Mouse (Mus musculus) spleen, postnatal 14 days (tissue): ENCODE results near the gene Cel.
A peak's percentile ranks its signal among the peaks of the same experiment; 100 is the strongest.
"Not testable (repeated sequence)": the region's sequence is repeated elsewhere in the genome, so short reads cannot be mapped to it uniquely, and the experiment has no call there.

Source experiments
- DNase-seq, 2 experiments: peaks; one replicate each; pipeline ENCODE4 v3.0.0; 2021 to 2022; ENCODE audit warnings: low spot score in 2 of 2

Cel gene

DNA sequence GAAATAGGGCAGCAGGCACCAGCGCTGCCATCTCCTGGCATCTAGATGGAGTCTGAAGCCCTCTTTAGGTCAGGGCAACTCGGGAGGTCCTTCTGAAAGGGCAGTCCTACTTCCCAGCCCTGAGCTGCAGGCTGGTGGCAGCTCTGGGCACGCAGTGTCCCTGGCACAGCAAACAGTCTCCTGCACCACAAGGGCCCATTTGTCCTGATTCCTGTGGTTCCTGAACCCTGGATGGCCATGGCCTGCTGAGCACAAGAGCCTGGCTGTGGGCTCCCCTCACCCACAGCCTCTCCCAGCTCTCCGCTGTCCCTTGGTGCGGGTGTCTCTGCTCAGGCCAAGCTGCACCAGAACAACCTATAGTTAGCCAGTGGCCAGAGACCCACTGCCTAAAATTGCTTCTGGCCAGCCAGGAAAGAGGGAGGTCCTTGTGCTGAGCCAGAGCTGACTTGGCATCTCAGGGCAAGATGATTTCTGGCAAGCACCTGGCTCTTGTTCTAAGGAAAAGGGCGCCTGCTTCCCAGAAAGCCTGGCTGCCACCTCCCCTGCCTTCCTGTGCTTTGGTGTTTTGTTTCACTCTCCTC lies 41.5 kb downstream of the Cel start:
- no peak for DNase-seq

DNA sequence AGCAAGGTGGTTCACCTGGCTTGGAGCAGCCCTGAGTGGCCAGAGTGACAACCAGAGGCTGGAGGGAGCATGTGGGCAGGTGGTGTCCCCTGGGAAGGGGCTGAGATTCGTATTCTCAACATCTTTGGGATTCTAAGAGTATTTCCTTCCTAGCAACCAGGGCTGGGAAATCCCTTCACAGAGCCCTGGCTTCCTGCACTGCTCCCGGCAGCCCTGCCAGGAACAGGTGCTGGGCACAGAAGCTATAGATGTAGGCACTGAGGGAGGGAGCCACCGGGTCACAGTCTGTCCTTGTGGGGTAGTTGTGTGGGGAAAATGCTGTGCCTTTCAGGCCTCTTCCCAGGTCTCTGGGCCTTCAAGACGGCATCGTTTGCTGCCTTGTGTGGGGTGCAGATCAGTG lies 42.6 kb downstream of the Cel start:
- DNase-seq, result no peak

DNA sequence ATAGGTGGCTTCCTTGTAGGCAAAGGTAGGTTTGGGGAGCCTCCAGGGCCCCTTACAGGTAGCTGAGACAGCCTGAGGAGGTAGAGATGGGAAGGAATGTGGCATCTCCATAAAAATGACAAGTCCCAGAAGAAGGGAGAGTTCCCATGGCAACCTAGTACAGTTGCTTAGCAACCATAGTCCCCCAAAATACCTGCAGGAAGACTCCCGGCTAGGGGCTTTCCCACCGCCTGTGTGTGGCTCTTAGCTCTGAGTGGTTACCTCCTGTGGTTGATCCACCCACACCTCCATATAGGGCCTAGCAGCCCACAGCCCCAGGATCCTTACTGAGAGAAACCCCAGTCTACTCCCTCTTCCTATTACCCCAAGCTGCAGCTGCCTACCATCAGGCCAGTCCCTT lies 45.0 kb downstream of the Cel start:
- no peak for DNase-seq

DNA sequence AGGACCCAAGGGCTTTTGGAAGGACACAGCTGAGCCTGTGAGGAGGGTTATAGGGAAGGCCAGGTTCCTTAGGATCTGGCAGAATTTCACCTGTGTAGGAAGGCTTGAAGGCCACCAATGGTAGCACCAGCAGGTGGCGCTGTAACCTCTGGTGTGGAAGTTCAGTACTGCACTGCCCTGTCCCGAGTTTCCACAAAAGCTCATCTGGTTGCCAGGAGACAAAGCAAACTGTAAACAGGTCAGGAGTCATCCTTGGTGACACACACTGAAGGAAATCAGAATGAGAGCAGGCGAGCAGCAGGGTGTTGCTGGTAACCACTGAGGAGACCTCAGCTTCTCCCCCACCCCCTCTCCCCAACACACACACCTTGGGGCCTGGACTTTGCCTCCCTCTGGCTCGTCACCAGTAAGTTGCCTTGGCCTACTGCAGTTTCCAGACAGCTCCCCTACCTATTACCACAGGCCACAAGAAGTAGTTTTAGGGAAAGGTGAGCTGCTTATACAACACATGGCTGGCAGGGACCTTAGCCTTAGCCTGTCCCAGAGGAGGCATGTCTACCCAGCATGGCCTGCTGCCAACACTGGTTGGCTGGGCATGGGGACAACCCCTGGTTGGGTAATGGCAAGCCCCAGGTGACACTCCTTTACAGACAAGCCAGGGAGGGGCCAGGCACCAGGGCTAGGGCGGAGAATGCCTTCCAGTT lies 45.8 kb downstream of the Cel start:
- DNase-seq, result peak; percentile 62 to 78

DNA sequence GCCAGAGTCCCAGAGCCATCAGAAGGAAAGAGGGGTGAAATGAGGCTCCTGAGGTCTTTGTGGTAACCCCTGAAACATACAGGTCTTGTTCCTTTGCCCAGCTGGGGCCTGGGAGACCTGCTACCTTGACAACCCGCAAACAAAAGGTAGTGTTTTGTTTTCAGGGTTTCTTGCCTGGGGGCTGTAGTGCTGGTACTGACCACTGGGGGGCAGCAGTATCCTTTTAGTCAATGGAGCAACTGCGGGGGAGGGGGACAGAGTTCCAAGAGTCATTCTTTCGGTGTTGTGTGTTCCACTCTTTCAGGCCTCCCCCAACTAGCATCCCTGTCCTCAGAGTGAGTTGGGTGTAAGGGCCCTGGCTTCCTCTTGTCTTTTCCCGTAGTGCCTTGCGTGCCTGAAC lies 48.7 kb downstream of the Cel start:
- DNase-seq, result peak; percentile 66 to 80

DNA sequence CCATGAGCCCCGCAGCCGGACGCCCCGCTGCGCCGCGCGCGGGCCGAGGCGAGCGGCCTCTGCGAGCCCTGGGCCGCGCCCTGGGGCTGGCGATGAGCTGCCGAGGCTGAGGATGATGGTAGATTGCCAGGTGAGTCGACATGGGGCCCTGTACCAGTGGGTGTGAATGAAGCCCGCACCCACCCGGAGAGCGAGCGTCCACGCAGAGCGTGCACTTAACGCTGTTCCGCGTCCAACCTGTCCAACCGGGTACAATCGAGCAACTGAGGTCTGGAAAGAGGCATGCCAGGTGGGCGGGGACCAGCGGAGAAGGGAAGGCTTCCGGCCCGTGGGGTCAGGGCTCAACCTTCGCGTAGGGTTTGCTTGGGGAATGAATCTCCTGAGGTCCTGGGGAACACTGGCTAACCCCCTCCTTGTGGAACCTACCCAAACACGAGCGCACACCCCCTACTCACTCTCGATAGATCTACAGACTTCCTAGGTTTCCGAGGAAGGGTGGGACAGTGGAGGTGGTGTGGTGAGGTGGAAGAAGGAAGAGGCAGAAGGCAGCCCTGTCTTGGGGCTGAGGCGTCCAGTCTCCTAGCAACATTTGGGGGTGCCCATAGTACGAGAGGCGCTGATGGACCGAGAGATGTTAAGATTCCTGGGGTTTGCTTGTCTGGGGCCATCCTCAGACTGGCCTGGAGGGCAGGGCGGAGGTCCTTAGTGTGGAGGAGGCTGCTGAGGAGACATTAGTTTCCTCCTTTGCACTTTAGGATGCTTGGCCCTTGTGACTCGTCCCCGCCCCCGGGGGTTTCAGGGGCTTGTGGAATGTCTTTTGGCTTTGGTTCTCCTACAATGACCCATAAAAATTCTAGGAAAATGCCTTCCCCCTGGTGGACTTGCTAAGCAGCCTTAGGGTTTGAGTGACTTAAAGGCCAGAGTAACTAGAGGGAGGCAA lies 49.5 kb downstream of the Cel start:
- no peak for DNase-seq

DNA sequence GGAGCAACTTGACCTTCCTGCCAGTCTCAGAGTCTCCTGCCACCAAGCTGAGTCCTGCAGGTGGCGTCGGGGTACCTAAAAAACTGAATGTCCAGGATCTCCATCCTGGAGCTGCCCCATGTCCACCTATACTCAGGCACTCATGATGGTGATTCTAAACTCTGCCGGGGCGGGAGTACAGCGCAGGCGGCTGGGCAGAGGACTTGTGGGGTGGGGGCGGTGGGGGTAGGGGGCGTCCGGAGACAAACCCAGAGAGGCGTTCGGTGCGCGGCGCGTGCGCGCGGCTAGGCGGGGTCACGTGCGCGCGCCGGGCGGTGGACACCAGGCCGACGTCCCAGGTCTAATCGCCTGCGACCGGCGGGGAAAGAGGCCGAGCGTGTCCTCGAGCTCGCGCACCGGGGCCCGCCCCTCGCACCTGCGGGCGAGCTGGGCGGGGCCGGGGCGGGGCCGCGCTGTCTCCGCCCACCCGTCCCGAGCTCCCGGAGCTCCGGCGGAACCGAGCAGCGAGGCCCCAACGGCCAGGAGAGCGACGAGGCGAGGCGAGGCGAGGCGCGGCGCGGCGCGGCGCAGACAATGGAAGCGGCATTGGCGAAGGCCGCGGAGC lies 50.3 kb downstream of the Cel start, which contains the start of gene Ralgds:
Ralgds (plus strand) TSS at position 328 of the 604 bp plus-strand sequence.
- no peak for DNase-seq

DNA sequence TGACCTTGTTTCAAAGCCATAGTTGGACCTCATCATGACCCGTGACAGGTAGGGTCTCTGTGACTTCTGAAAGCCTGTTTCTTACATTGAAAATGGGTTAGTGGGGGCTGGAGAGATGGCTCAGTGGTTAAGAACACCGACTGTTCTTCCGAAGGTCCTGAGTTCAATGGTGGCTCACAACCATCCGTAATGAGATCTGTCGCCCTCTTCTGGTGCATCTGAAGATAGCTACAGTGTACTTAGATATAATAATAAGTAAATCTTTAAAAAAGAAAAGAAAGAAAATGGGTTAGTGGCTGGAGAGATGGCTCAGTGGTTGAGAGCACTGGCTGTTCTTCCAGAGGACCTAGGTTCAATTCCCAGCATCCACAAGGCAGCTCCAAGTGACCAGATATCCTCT lies 51.6 kb downstream of the Cel start:
- not testable (repeated sequence) for DNase-seq

DNA sequence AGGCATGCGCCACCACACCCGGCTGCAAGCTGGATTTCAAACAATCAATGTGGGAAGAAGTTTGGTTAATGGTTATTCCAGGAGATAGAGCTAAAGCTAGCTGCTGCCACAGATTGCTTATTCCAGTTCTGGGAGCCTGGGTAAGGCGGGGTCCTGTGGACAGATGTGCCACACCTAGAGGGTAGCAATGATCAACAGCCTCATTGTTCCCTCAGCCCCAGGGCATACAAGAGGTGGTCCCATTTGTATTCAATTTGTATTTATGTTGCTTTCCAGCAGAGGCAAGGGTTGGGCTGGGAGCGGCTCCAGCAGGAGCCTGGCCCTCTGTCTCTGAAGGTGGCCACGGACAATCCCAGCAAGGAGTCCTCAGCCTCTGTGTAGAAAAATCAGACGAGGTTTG lies 56.9 kb downstream of the Cel start:
- no peak for DNase-seq

DNA sequence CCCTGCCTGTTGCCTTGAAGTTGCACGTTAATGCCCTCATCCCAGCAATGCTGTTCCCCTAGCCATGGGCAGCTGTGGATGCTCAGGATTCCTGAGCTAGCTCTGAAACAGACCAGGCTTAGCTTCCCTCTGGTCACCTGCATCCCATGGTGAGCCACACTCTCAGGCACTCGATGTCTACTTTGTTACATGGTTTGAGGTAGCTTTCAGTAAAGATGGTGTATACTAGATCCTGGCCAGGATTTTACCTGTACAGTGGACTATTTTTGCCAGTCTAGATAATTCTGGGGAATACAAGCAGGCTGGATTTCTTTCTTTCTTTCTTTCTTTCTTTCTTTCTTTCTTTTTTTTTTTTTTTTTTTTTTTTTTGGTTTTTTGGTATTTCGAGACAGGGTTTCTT lies 57.4 kb downstream of the Cel start, which contains the start of gene Gm10134:
Gm10134 (plus strand) TSS at position 301 of the 400 bp plus-strand sequence.
- no peak for DNase-seq
